Mouse (Mus musculus) heart, embryonic 14.5 days (tissue): ENCODE data around the gene Mif4gd. TPM values are rescaled to one million over a fixed set of nuclear protein-coding genes. Genes with fewer than 3 reads are reported as not detected.
A peak's percentile ranks its signal among the peaks of the same experiment; 100 is the strongest.

Experiments used
- ATAC-seq: fragments of 200-750 bp; cut with Nextera tagmentation; 2 replicates; pipeline ENCODE4 v1.8.0; 2017; ENCODE audit warnings: low read depth, moderate TSS enrichment; ENCODE audit not compliant: insufficient number of reproducible peaks, insufficient read depth, low FRiP score
- H3K27ac ChIP-seq, 2 experiments: fragments of 200-500 bp in 1 of 2; fragments of 300-500 bp in 1 of 2; sonication (generic) in 1 of 2; replicated peaks in 1 of 2; 2 replicates each; pipeline ENCODE4 v1.5.1; 2012 to 2014; ENCODE audit warnings: low read depth in 2 of 2, low read length in 2 of 2, control low read depth in 1 of 2, mild to moderate bottlenecking in 1 of 2, mixed read lengths in 1 of 2; ENCODE audit not compliant: control insufficient read depth in 1 of 2, insufficient read depth in 1 of 2
- H3K27me3 ChIP-seq: fragments of 300-500 bp; sonication (generic); 2 replicates; pipeline ENCODE4 v1.6.1; 2014; ENCODE audit warnings: mild to moderate bottlenecking, low read length, control low read depth; ENCODE audit not compliant: control insufficient read depth, insufficient read depth
- H3K36me3 ChIP-seq: fragments of 300-500 bp; sonication (generic); 2 replicates; pipeline ENCODE4 v1.6.1; 2014; ENCODE audit warnings: mild to moderate bottlenecking, control low read depth, low read length, mixed read lengths; ENCODE audit not compliant: control insufficient read depth, insufficient read depth
- H3K4me1 ChIP-seq, 2 experiments: fragments of 200-500 bp in 1 of 2; fragments of 300-500 bp in 1 of 2; sonication (generic) in 1 of 2; 2 replicates each; pipeline ENCODE4 v1.6.1; 2012 to 2014; ENCODE audit warnings: low read length in 2 of 2, control low read depth in 1 of 2, mixed read lengths in 1 of 2; ENCODE audit not compliant: control insufficient read depth in 2 of 2, insufficient read depth in 2 of 2
- H3K4me2 ChIP-seq: fragments of 300-500 bp; sonication (generic); 2 replicates; pipeline ENCODE4 v1.6.1; 2014; ENCODE audit warnings: mild to moderate bottlenecking, low read length
- H3K4me3 ChIP-seq, 2 experiments: fragments of 200-500 bp in 1 of 2; fragments of 300-500 bp in 1 of 2; sonication (generic) in 1 of 2; 2 replicates each; pipeline ENCODE4 v1.5.1; 2012 to 2014; ENCODE audit warnings: low read length in 2 of 2, mild to moderate bottlenecking in 2 of 2, control low read depth in 1 of 2, low read depth in 1 of 2, moderate library complexity in 1 of 2; ENCODE audit not compliant: control insufficient read depth in 1 of 2, insufficient read depth in 1 of 2
- H3K9ac ChIP-seq: fragments of 300-500 bp; sonication (generic); 2 replicates; pipeline ENCODE4 v1.6.1; 2014; ENCODE audit warnings: mild to moderate bottlenecking, low read length
- H3K9me3 ChIP-seq: fragments of 300-500 bp; sonication (generic); 2 replicates; pipeline ENCODE4 v1.6.1; 2016; ENCODE audit warnings: low read length, control low read depth; ENCODE audit not compliant: control insufficient read depth
- WGBS: fragments of 180-500 bp; shearing (Covaris S2); extraction: QIAGEN DNeasy Blood & Tissue Kit; methylation state at CpG from one replicate; pipeline ENCODE4 v1.1.7; 2014; 5-methylcytosine and 5-hydroxymethylcytosine counted together
- polyA plus RNA-seq: library from polyadenylated mRNA; unstranded; fragments of >200 nt; fragmentation: Nextera tagmentation; extraction: Ambion mirVana; gene quantifications from 2 replicates; pipeline ENCODE4 v1.2.1, GENCODE M21; 2014

Gene Mif4gd
- polyA plus RNA-seq, 1 experiment from 2014 or later, result 32.3 TPM

- no peak for ATAC-seq
- 82% methylated on average over 9 of the region's 9 CpGs for WGBS
- H3K36me3 ChIP-seq, result peaks cover 98% of the 10 kb centered on the region
Measured at GRCm38 (mm10) chr11:115586403-115586802, 26.4 kb downstream of the Mif4gd start.

GRCm38 (mm10) chr11:115585573-115586100 is 27.1 kb downstream of the Mif4gd start:
- no peak overlapping the region for H3K4me2 ChIP-seq
- H3K27me3 ChIP-seq, result no peaks in the 10 kb centered on the region
- no peak for ATAC-seq
- peaks cover 98% of the 10 kb centered on the region for H3K36me3 ChIP-seq
- H3K9ac ChIP-seq, result no peak overlapping the region
- no peaks in the 10 kb centered on the region for H3K9me3 ChIP-seq
- H3K4me1 ChIP-seq, result no peaks in the 10 kb centered on the region; a peak in 1 of 4 replicates
- 85% methylated on average over 7 of the region's 7 CpGs for WGBS
- no peak overlapping the region for H3K27ac ChIP-seq
- H3K4me3 ChIP-seq, result no peak overlapping the region

More at GRCm38 (mm10) chr11:115586403-115586802, 26.4 kb downstream of the Mif4gd start:
- H3K9ac ChIP-seq, result no peak overlapping the region
- no peak overlapping the region for H3K4me3 ChIP-seq
- no peaks in the 10 kb centered on the region; a peak in 1 of 4 replicates for H3K4me1 ChIP-seq
- H3K27ac ChIP-seq, result no peak overlapping the region
- no peak overlapping the region for H3K4me2 ChIP-seq
- no peaks in the 10 kb centered on the region for H3K9me3 ChIP-seq
- no peaks in the 10 kb centered on the region for H3K27me3 ChIP-seq

GRCm38 (mm10) chr11:115584376-115585073 is 28.2 kb downstream of the Mif4gd start:
- no peak for ATAC-seq
- Histone ChIP-seq H3K27ac (no peak overlapping the region), H3K9me3 (no peaks in the 10 kb centered on the region), H3K27me3 (no peaks in the 10 kb centered on the region), H3K4me3 (no peak overlapping the region), H3K4me1 (no peaks in the 10 kb centered on the region; a peak in 1 of 4 replicates), H3K4me2 (no peak overlapping the region), H3K36me3 (peaks cover 96% of the 10 kb centered on the region), H3K9ac (no peak overlapping the region)
- 83% methylated on average over 10 of the region's 10 CpGs for WGBS

GRCm38 (mm10) chr11:115582913-115583606 is 29.7 kb downstream of the Mif4gd start:
- Histone ChIP-seq H3K27me3 (no peaks in the 10 kb centered on the region), H3K4me3 (no peak overlapping the region), H3K9me3 (no peaks in the 10 kb centered on the region), H3K9ac (no peak overlapping the region), H3K4me1 (no peaks in the 10 kb centered on the region; a peak in 1 of 4 replicates), H3K36me3 (peaks cover 98% of the 10 kb centered on the region), H3K4me2 (no peak overlapping the region), H3K27ac (no peak overlapping the region)
- no peak for ATAC-seq
- 83% methylated on average over 10 of the region's 10 CpGs for WGBS

GRCm38 (mm10) chr11:115579080-115579479 is 33.7 kb downstream of the Mif4gd start:
- H3K9me3 ChIP-seq, result no peaks in the 10 kb centered on the region
- H3K36me3 ChIP-seq, result peaks cover 72% of the 10 kb centered on the region
- H3K4me2 ChIP-seq, result no peak overlapping the region
- no peaks in the 10 kb centered on the region for H3K27me3 ChIP-seq
- H3K27ac ChIP-seq, result no peak overlapping the region
- H3K4me3 ChIP-seq, result no peak overlapping the region
- ATAC-seq, result no peak
- H3K9ac ChIP-seq, result no peak overlapping the region
- H3K4me1 ChIP-seq, result no peaks in the 10 kb centered on the region

- H3K9me3 ChIP-seq, result no peaks in the 10 kb centered on the region
- H3K4me1 ChIP-seq, result peaks cover 3 to 15% of the 10 kb centered on the region in 2 experiments; a peak in 3 of 4 replicates
- peak overlapping the region; percentile 86 for H3K4me2 ChIP-seq
- peak overlapping the region; percentile 84 for H3K9ac ChIP-seq
- H3K36me3 ChIP-seq, result peaks cover 42% of the 10 kb centered on the region
- no peak for ATAC-seq
- 14% methylated on average over 7 of the region's 7 CpGs for WGBS
- peak overlapping the region; percentile 69 to 71 for H3K4me3 ChIP-seq
- H3K27me3 ChIP-seq, result no peaks in the 10 kb centered on the region
- no peak overlapping the region for H3K27ac ChIP-seq
Measured at GRCm38 (mm10) chr11:115564961-115565360, 47.8 kb downstream of the Mif4gd start.

GRCm38 (mm10) chr11:115564064-115564809 is 48.5 kb downstream of the Mif4gd start, which contains the start of gene Nup85:
TSS of gene Nup85 (plus strand) at chr11:115564434.
- no peaks in the 10 kb centered on the region for H3K27me3 ChIP-seq
- H3K27ac ChIP-seq, result peak within 1 kb of the TSS; percentile 76 to 81
- peak within 1 kb of the TSS; percentile 86 for H3K4me2 ChIP-seq
- ATAC-seq, result peak; percentile 85
- 1% methylated on average over 42 of the region's 42 CpGs for WGBS
- peaks cover 35% of the 10 kb centered on the region for H3K36me3 ChIP-seq
- H3K9me3 ChIP-seq, result no peaks in the 10 kb centered on the region
- peaks cover 3 to 15% of the 10 kb centered on the region in 2 experiments; a peak in 3 of 4 replicates for H3K4me1 ChIP-seq
- H3K9ac ChIP-seq, result peak within 1 kb of the TSS; percentile 84
- peak within 1 kb of the TSS; percentile 69 to 71 for H3K4me3 ChIP-seq
